Mouse (Mus musculus) layer of hippocampus, postnatal 36 days (tissue): ENCODE measurements around the gene Taar7f. TPM values are rescaled to one million over a fixed set of nuclear protein-coding genes. Genes with fewer than 3 reads are reported as not detected.
"Not testable (repeated sequence)": the region's sequence is repeated elsewhere in the genome, so short reads cannot be mapped to it uniquely, and the experiment has no call there.

Source experiments
- DNase-seq, 2 experiments: peaks; one replicate each; pipeline ENCODE4 v3.0.0; 2022
- total RNA-seq, 2 experiments: library from RNA; stranded (reverse); gene quantifications; 2 replicates each; pipeline ENCODE4 v1.2.3; 2021

The Taar7f gene
- total RNA-seq = not detected

DNA sequence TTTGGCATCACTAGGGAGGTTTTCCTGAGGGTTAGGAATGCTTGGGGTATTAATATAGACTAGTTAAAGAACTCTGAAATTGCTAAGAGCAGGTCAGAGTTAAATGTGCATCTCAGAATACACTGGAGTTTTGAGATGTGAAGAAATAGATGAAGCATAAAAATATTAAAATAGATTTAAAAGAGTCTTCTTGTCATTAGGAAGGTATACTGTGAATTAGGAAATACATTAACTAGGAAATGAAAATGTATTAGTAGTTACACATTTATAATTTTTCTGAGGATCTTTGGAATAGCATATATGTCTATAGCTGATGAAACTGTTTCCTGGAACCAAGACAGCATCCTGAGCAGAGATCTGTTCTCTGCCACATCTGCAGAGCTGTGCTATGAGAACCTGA, at the start of gene Taar7f:
TSS of gene Taar7f (plus strand) at position 301 of the 400 bp plus-strand sequence.
- no peak for DNase-seq

DNA sequence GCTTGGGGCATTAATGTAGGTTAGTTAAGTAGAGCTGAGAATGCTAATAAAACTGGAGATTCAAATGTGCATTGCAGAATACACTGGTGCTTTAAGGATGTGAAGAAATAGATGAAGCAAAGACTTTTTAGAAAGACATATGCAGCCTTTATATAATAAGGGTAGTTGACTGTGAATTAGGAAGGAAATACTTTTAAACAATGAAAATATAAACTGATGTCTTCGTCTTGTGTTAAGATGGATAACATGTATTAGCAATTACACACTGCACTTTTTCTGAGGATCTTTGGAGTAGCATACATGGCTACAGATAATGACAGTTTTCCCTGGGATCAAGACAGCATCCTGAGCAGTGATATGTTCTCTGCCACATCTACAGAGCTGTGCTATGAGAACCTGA, 49.7 kb upstream of the Taar7f start, which contains the start of gene Taar7b:
TSS of gene Taar7b (plus strand) at position 301 of the 400 bp plus-strand sequence.
- no peak for DNase-seq

DNA sequence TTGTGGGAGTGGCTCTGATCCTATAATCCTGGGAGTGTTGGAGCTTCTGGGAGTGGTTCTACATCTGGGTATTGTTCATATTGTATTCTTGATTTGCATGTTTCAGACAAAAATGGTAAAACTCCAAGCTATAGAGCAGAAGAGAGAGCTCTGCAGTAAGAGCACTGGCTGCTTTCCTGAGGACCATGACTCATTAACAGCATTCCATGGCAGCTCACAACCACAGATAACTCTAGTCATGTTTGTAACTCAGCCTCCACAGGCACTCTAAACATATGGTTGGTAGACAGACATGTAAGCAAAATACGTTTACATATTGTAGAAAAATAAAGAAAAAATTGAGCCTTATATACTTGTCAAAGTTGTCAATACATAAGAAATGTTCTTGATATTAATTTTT, 42.9 kb upstream of the Taar7f start:
- no peak for DNase-seq

DNA sequence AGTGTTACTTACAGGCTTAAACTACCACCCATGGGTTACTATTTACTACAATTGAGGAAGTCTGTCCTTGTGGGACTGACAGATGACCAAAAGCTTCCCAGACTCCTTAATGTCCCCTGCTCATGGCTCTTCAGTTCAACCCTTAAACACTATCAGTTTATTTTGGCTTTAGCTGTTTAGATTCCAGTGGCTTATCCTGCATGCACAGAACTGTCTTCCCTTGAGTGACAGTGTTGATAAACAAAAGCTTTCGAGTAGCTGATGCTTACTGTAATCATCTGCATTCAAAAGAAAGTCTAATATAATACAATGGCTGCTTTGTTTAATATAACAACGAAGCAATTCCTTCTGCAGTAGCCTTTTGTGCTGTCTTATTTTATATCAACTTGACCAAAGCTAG, 42.3 kb upstream of the Taar7f start:
- DNase-seq = no peak

DNA sequence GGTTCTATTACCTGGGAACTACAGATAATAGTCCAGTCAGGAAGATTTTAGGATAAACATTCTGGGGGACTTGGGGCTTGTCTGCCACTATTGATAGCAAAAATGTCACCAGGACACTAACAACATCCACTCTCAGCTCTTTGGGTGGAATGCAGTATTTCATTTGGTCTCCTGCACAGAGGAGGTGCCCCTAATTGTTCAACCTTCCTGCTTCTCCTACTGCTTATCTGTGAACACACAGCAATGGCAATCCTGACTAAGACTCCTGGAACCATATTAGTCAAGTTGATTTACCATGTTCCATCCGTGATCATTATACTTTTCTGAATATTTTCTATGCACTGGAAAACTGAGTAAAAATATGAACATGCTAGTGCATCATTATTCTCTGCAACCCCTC, 41.2 kb upstream of the Taar7f start:
- no peak for DNase-seq

DNA sequence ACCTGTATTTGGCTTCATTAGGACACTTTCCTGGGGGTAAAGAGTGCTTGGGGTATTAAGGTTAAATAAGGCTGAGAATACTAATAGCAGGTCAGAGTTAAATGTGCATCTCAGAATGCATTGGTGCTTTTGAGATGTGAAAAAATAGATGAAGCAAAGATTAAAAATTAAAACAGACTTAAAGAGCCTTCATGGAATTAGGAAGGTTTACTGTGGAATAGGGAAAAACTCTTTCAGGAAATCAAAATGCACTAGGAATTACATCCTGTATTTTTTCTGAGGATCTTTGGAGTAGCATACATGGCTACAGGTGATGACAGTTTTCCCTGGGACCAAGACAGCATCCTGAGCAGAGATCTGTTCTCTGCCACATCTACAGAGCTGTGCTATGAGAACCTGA, 22.4 kb upstream of the Taar7f start, which contains the start of gene Taar7d:
TSS of gene Taar7d (plus strand) at position 301 of the 400 bp plus-strand sequence.
- DNase-seq = no peak

DNA sequence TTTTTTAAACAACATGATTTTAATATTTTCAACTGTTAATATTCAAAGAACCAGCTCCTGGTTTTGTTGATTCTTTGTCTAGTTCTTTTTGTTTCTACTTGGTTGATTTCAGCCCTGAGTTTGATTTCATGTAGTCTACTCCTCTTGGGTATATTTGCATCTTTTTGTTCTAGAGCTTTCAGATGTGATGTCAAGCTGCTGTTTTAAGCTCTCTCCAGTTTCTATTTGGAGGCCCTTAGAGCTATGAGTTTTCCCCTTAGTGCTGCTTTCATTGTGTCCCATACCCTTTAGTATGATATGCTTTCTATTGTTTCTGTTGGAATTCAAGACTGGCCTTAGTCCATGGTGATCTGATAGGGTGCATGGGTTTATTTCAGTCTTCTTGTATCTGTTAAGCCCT, 18.0 kb upstream of the Taar7f start:
- no peak for DNase-seq

DNA sequence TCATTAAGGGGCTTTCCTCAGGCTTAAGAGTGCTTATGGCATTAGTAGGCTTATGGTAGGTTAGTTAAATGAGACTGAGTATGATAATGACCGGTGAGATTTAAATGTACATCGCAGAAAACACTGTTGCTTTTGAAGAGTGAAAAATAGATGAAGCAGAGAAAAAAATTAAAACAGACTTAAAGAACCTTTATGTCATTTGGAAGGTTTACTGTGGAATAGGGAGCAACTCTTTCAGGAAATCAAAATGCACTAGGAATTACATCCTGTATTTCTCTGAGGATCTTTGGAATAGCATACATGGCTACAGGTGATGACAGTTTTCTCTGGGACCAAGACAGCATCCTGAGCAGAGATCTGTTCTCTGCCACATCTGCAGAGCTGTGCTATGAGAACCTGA, 12.0 kb upstream of the Taar7f start, which contains the start of gene Taar7e:
TSS of gene Taar7e (plus strand) at position 301 of the 400 bp plus-strand sequence.
- DNase-seq = no peak

DNA sequence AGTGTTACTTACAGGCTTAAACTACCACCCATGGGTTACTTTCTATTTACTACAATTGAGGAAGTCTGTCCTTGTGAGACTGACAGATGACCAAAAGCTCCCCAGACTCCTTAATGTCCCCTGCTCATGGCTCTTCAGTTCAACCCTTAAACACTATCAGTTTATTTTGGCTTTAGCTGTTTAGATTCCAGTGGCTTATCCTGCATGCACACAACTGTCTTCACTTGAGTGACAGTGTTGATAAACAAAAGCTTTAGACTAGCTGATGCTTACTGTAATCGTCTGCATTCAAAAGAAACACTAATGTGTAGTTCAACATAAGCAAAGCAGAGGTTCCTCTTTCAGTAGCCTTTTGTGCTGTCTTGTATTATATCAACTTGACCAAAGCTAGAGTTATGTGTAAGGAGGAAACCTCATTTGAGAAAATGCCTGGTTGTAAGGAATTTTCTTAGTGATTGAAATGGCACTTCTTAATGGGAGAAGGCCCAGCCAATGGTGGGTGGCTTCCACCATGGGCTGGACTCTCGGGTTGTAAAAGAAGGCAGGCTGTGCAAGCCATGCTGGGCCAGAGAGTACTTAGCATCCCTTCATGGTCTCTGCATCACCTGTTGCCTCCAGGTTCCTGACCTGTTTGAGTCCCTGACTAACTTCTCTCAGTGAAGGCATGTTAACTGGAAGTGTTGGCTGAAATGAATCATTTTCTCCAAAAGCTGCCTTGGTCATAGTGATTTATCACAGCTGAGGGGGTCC, 9.0 kb upstream of the Taar7f start:
- no peak for DNase-seq

DNA sequence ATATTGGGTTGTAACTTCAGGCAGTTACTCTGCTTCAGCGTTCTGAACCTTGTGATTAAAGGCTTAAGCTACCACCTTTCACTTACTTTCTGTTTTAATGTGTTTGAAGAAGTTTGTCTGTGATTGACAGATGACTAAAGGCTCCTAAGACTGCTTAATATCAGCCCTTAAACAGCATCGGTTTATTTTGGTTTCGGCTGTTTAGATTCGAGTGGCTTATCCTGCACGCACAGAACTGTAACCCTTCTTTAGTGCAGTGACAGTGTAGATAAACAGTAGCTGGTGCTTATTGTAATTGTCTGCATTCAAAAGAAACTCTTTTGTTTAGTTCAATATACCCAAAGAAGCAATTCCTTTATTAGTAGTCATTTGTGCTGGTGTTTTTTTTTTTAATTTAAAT, 2.7 kb downstream of the Taar7f start:
- no peak for DNase-seq

DNA sequence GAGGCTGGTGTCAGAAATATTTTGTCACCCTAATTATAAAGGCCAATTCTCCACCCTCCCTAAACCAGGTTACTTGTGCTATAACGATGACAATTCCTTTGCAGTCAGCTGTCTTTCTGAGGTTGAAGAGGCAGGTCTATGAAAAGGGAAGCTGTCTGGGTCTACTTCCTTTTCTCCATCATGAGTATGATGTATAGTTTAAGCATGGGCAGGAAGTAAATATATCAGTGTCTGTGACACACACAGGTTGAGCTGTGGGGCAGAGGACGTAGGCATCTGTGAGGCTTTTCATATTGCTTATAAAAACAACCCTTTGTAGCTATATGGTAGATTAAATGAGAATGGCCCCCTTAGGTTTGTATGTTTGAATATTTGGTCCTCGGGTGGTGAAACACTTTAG, 9.7 kb downstream of the Taar7f start:
- DNase-seq = no peak

DNA sequence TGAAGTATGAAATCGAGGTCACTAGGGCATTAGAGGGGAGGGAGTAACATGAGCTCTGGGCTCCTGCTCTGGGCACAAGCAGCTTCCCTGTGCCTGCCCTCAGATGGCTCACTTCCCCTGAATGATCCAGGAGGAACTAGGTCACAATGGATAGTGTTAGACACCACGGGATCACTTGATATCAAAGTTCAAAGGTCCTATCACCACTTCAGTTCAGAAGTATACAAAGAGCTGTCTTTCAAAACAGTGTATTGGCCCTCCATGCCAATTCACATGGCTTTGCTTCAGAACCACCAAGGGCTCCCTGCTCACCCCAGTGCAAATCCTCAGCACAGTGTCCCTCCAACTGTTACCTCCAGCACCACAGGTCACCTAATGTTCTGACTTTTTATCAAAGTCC, 25.4 kb downstream of the Taar7f start:
- not testable (repeated sequence) for DNase-seq

DNA sequence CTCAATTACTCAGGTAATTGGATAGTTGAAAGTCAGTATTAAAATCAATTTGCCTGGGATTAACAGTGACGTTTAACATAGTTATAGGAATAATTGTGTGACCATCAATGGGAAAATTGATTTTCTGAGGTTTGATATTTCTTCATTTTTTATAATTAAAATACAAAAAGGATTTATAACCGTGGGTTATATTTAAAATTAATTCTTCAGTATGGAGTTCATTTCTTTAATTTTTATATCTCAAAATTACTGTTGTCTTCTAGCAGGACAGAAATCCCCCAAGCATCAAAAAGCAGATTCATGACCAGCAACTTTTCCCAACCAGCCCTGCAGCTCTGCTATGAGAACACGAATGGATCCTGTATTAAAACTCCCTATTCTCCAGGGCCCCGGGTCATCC, 26.9 kb downstream of the Taar7f start, which contains the start of gene Taar8a:
TSS of gene Taar8a (plus strand) at position 301 of the 400 bp plus-strand sequence.
- not testable (repeated sequence) for DNase-seq

DNA sequence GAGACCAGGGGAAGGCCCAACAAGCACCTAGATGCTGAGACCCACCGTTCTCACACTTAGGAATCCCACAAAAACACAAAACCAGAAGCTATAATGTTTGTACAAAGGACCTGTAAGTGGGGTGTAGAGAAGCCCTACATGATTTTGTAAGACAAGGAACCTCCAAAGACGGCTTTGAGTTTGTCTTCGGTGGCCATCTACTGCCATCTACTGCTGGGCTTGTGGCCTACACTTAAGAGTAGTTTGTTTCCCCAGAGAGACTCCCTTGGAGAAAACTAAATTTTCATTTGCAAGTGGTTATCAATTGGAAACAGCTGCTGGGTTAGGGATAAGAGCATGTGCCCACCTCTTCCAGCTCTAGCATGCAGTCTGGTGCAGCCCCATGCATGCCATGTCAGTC, 30.9 kb downstream of the Taar7f start:
- DNase-seq = peak; percentile 16

DNA sequence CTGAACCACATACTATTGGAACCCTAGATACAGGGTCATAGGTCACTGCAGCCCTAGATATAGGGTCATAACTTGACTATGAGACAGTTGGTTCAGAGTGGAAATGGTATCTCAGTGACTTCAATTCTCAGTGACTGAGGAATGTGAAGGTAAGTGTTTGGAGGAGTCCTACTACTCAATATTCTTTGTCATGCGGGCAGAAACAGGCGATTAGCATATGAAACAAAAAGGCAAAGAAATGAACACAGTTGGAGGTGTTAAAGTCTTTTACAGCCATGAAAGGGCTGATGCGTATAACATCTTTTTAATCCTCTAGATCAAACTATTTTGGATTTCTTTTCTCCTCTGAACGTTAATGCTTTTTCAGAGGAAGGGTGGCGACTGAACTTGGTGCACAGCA, 36.6 kb downstream of the Taar7f start:
- no peak for DNase-seq

DNA sequence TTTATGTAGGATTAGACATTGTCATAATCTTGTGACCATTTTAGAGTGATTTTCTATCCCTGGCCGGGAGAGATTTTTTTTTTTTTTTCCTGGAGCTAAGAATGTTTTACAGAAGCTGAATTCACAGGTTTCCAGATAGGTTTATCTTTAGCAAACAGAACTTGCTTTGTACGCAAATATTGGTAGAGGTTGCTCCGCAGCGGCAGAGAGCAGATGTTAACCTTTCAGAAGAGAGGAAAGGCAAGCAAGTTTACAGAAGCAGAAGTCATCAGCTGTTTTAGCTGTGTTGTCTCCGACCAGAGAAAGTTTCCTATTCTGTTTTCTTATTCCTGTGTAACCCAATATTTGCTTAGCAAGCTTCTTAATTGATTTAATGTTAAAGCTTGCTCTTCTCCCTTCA, 37.2 kb downstream of the Taar7f start:
- no peak for DNase-seq

DNA sequence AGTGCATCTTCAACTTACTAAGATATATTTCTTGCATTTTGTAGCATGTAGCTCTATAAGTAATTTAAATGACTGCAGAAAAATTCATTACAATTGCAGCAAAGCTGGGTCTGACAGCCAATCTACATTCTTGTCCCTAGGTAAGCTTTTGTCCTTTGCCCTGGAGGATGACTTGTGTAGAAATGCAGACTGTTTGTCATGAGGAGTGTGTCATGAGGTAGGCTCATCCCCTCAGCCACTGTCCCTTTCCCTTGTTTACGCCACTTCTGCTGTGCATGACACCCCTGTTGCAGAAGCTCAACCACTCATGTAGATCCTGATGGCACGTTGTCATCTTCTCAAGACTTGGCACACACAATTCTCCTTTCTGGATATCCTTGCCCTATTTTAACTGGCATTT, 37.9 kb downstream of the Taar7f start:
- DNase-seq = no peak

DNA sequence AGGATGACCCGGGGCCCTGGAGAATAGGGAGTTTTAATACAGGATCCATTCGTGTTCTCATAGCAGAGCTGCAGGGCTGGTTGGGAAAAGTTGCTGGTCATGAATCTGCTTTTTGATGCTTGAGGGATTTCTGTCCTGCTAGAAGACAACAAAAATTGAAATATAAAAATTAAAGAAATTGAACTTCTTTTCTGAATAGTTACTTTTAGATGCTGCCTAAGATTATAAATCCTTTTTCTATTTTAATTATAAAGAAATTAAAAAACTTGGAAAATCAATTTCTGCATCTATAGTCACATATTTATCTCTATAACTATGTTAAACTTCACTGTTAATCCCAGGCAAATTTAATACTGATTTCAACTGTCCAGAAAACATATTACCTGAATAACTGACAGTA, 42.9 kb downstream of the Taar7f start, which contains the start of gene Taar8b:
TSS of gene Taar8b (minus strand) at position 101 of the 400 bp plus-strand sequence.
- DNase-seq = no peak

DNA sequence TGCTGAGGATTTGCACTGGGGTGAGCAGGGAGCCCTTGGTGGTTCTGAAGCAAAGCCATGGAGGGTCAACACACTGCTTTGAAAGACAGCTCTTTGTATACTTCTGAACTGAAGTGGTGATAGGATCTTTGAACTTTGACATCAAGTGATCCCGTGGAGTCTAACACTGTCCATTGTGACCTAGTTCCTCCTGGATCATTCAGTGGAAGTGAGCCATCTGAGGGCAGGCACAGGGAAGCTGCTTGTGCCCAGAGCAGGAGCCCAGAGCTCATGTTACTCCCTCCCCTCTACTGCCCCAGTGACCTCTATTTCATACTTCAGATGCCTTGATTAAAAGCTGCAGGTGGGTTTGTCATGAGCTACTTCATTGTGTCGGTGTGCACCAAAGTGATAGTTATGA, 47.7 kb downstream of the Taar7f start:
- DNase-seq = not testable (repeated sequence)

Other genes starting within 250 kb of the Taar7f start
- under 1 TPM; 0.25 to 0.40 TPM for gene Vnn3, start 198.0 kb upstream of the Taar7f start, total RNA-seq
- under 1 TPM in 1 of 2 experiments, not detected in 1; 0.17 TPM for gene Vnn1, start 154.8 kb upstream of the Taar7f start, total RNA-seq
- gene Taar1, start 129.2 kb upstream of the Taar7f start, total RNA-seq = not detected
- gene Taar2, start 110.9 kb upstream of the Taar7f start, total RNA-seq = not detected
- gene Taar3, start 100.0 kb upstream of the Taar7f start, total RNA-seq = not detected
- gene Taar4, start 89.0 kb upstream of the Taar7f start, total RNA-seq = not detected
- gene Taar5, start 78.8 kb upstream of the Taar7f start, total RNA-seq = not detected
- gene Taar6, start 63.9 kb upstream of the Taar7f start, total RNA-seq = not detected
- not detected for gene Taar7a, start 56.0 kb upstream of the Taar7f start, total RNA-seq
- gene Taar7b, start 49.6 kb upstream of the Taar7f start, total RNA-seq = not detected
- gene Taar7d, start 22.3 kb upstream of the Taar7f start, total RNA-seq = not detected
- not detected for gene Taar7e, start 11.9 kb upstream of the Taar7f start, total RNA-seq
- not detected for gene Taar8a, start 27.0 kb downstream of the Taar7f start, total RNA-seq
- not detected for gene Taar8b, start 42.8 kb downstream of the Taar7f start, total RNA-seq
- not detected for gene Taar8c, start 52.4 kb downstream of the Taar7f start, total RNA-seq
- gene Taar9, start 60.0 kb downstream of the Taar7f start, total RNA-seq = not detected
- 100 to 1,000 TPM; 122 to 128 TPM for gene Stx7, start 99.8 kb downstream of the Taar7f start, total RNA-seq
- gene Moxd1, start 174.0 kb downstream of the Taar7f start, total RNA-seq = 10 to 100 TPM; 10.9 to 11.9 TPM